Mouse (Mus musculus) activated CD4-positive, CD25-positive, alpha-beta regulatory T cell, adult 9 weeks (primary cell): ENCODE results near the gene Sema3b. TPM values are rescaled to one million over a fixed set of nuclear protein-coding genes. Genes with fewer than 3 reads are reported as not detected.

ENCODE experiments used
- polyA plus RNA-seq: library from polyadenylated mRNA; unstranded; fragments of 100-300 nt; shearing (Covaris generic); gene quantifications from one replicate; pipeline ENCODE4 v1.2.1, GENCODE M21; 2017

Gene Sema3b
- polyA plus RNA-seq = not detected

DNA sequence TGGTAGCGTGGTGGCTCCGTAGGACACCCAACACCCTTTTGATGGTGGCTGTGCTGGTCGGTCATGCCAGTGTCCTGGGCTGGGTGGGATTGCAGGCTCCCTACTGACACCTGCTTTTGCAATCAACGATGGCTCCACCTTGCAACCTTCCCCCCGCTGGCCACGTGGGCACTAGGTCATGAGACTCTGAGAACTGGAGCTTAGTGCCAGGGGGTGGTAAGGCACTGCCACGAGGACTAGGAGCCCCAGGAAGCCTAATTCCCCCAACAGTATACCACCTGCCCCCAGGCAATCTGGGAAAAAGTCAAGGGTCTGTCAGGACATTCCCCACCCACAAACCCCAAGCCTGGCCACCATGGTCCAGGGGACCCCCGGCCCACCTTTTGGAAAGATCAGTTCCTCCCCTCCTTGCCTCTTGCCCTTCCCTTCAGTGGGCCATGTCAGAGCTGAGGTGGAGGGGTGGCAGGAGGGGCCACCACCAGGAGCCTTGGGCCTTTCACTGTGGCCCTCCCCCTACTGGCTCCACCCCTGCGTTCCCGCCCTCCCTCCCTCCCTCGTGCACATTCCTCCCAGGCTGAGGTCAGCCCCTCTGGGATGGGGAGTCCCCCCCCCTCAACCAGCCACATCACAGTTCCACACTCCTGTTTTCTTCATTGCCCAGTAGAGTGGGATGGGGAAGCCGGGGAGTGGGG lies at the start of gene Sema3b:
Gene Sema3b, minus strand, starts transcription at position 489 of the 692 bp plus-strand sequence.

GRCm38 (mm10) chr9:107635279-107636028 lies 26.4 kb upstream of the Sema3b start, which contains the start of gene Gnai2:
Gene Gnai2, minus strand, starts transcription at chr9:107635367.

GRCm38 (mm10) chr9:107586974-107587832 lies 21.8 kb downstream of the Sema3b start, which contains the start of gene Ifrd2:
Gene Ifrd2, plus strand, starts transcription at chr9:107587642.

GRCm38 (mm10) chr9:107580501-107581317 lies 28.3 kb downstream of the Sema3b start, which contains the start of gene Hyal3:
Gene Hyal3, plus strand, starts transcription at chr9:107580818.

GRCm38 (mm10) chr9:107578587-107578986 lies 30.4 kb downstream of the Sema3b start, which contains the start of gene Naa80:
Gene Naa80, plus strand, starts transcription at chr9:107578887.

DNA sequence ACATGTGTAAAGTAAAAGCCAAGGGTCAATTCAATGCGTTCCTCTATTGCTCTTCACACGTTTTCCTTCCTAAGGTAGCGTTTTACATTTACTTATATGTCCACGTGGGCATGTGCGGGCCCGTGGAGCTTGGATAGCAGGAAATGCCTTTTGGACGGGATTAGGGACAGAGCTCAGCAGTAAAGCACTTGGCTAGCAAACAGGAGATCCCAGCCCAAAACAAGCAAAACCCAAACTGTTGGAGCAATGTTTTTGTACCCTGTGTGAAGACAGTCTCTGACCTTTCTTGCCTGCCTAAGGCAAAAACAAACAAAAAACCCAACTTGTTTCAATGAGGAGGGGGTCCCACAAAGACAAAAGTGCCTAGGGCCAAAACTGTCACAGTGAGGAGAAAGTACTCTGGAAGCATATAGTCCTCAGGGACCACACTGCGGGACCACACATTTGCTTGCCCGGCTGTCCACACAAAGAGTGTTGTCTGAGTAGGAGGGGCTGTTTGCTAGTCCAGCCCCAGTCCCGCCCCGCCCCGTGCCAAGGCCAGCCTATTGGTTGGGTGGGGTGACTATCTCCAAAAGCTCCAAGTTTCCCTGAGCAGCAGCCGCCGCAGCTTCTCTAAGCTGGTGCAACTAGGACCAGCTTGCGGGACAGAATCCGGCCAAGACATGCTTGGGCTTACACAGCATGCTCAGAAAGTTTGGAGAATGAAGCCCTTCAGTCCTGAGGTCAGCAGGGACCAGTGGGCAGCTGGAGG lies 32.5 kb downstream of the Sema3b start, which contains the start of gene Hyal1:
Gene Hyal1, plus strand, starts transcription at position 571 of the 751 bp plus-strand sequence.

GRCm38 (mm10) chr9:107567702-107568319 lies 41.2 kb downstream of the Sema3b start, which contains the start of gene Hyal2:
Gene Hyal2, plus strand, starts transcription at chr9:107567945.

DNA sequence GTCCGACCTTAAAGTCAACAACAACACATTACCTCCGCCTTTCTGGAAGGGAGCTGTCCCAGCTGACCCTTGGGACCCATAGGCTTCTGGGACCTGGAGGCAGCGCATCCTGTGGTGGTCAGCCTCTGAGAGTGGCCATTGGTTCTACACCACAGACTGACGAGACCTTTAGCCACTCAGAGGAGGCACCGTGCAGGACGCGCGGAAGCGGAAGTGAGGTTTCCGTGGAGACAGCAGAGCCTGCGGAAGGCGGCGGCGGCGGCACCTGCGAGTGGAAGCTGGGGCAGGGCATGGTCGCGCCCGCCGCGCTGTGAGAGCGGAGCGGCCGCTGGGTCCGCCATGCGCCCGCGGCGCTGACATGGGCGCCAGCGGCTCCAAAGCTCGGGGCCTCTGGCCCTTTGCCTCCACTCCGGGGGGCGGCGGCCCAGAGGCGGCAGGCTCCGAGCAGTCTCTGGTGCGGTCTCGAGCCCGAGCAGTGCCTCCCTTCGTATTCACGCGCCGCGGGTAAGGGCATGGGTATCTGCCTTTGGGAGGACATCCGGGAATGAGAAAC lies 45.9 kb downstream of the Sema3b start, which contains the start of gene Tusc2:
Gene Tusc2, plus strand, starts transcription at position 227 of the 553 bp plus-strand sequence.

DNA sequence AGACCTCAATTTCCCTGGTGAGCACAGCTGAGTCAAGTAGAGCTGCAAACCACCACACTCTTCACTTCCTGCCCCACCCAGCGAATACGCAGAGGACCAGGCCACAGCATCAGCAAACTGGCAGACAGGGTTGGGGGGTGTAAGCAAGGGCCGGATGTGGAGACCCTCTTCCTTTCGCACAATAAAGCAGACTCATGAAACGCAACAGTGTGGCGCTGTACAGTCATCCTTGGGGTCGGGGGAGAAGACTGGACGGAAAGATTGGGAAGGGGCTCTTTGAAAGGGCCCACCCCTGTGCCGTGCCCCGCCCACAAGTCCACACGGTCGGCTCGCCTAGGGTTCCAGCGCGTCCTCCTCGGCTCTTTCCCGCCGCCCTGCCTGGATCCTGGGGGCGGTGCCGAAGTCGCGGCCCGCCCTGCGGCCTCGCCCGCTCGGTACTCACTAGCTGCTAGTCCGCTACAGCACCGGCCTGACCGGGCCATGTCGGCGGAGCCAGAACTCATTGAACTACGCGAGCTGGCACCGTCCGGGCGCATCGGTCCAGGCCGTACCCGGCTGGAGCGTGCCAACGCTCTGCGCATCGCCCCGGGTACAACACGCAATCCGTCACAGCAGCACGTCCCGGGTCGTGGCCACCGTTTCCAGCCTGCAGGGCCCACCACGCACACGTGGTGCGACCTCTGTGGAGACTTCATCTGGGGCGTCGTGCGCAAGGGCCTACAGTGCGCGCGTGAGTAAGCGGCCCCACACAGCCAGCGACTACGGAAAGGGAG lies 57.7 kb downstream of the Sema3b start, which contains the start of gene Rassf1:
Gene Rassf1, plus strand, starts transcription at position 439 of the 773 bp plus-strand sequence.

Other genes starting within 250 kb of the Sema3b start
- 1.0 TPM for gene Cacna2d2, start 209.6 kb downstream of the Sema3b start, polyA plus RNA-seq
- gene Tmem115, start 75.3 kb downstream of the Sema3b start, polyA plus RNA-seq = 54.4 TPM
- gene Cyb561d2, start 67.0 kb downstream of the Sema3b start, polyA plus RNA-seq = 66.6 TPM
- 64.2 TPM for gene Nprl2, start 67.0 kb downstream of the Sema3b start, polyA plus RNA-seq
- 3.3 TPM for gene Zmynd10, start 61.9 kb downstream of the Sema3b start, polyA plus RNA-seq
- gene Rassf1, start 57.7 kb downstream of the Sema3b start, polyA plus RNA-seq = 88.1 TPM
- 9.4 TPM for gene Tusc2, start 46.0 kb downstream of the Sema3b start, polyA plus RNA-seq
- gene Hyal2, start 41.3 kb downstream of the Sema3b start, polyA plus RNA-seq = 16.6 TPM
- gene Hyal1, start 32.3 kb downstream of the Sema3b start, polyA plus RNA-seq = 6.5 TPM
- 23.5 TPM for gene Naa80, start 30.3 kb downstream of the Sema3b start, polyA plus RNA-seq
- 0.65 TPM for gene Hyal3, start 28.4 kb downstream of the Sema3b start, polyA plus RNA-seq
- 23.7 TPM for gene Ifrd2, start 21.6 kb downstream of the Sema3b start, polyA plus RNA-seq
- 271 TPM for gene Gnai2, start 26.1 kb upstream of the Sema3b start, polyA plus RNA-seq
- gene Slc38a3, start 60.3 kb upstream of the Sema3b start, polyA plus RNA-seq = not detected
- gene Gnat1, start 70.5 kb upstream of the Sema3b start, polyA plus RNA-seq = 0.50 TPM
- gene Sema3f, start 101.2 kb upstream of the Sema3b start, polyA plus RNA-seq = not detected
- gene Rbm5, start 161.8 kb upstream of the Sema3b start, polyA plus RNA-seq = 359 TPM